Mouse (Mus musculus) megakaryocyte, adult 5-6 weeks (primary cell): ENCODE measurements around the gene Ifi205. TPM values are rescaled to one million over a fixed set of nuclear protein-coding genes. Genes with fewer than 3 reads are reported as not detected.
A peak's percentile ranks its signal among the peaks of the same experiment; 100 is the strongest.

Experiments
- ATAC-seq: 2 replicates; pipeline ENCODE4 v1.8.0; 2016; ENCODE audit warnings: mild to moderate bottlenecking, inconsistent platforms; ENCODE audit not compliant: poor library complexity, severe bottlenecking
- total RNA-seq, 2 experiments: library from RNA; stranded (forward) in 1 of 2; stranded (reverse) in 1 of 2; fragments of 153-499, 151-499 nt in 1 of 2; fragments of 221-1000, 200-1000 nt in 1 of 2; gene quantifications; 2 replicates each; pipeline versions ENCODE4 v1.2.3 to v1.2.4; 2015 to 2017

The Ifi205 gene
- total RNA-seq, 2 experiments from 2014 or later = 25.3 to 35.2 TPM

- ATAC-seq = peak; percentile 93
Measured at GRCm38 (mm10) chr1:173977622-173978021, 54.0 kb downstream of the Ifi205 start.

- ATAC-seq = no peak
Measured at GRCm38 (mm10) chr1:173973111-173973510, 58.5 kb downstream of the Ifi205 start.

Other genes with a start within 250 kb of the Ifi205 start
- gene Ifi211, start 118.8 kb downstream of the Ifi205 start, total RNA-seq (2015) = 165 and 182 TPM in 2 replicates
- 234 and 254 TPM in 2 replicates for gene Ifi211, start 118.8 kb downstream of the Ifi205 start, total RNA-seq (2017)
- gene Mndal, start 89.3 kb downstream of the Ifi205 start, total RNA-seq (2015) = 360 and 361 TPM in 2 replicates
- gene Mndal, start 89.3 kb downstream of the Ifi205 start, total RNA-seq (2017) = 254 and 258 TPM in 2 replicates
- gene Ifi203, start 89.1 kb downstream of the Ifi205 start, total RNA-seq (2015) = 263 and 285 TPM in 2 replicates
- 122 and 154 TPM in 2 replicates for gene Ifi203, start 89.1 kb downstream of the Ifi205 start, total RNA-seq (2017)
- gene Ifi202b, start 49.1 kb downstream of the Ifi205 start, total RNA-seq (2015) = not detected in 2 replicates
- gene Ifi202b, start 49.1 kb downstream of the Ifi205 start, total RNA-seq (2017) = not detected in 2 replicates
- gene Olfr433, start 8.9 kb upstream of the Ifi205 start, total RNA-seq (2015) = 0.51 and 0.73 TPM in 2 replicates
- gene Olfr433, start 8.9 kb upstream of the Ifi205 start, total RNA-seq (2017) = 0.22 and 0.49 TPM in 2 replicates
- 0.30 and 0.71 TPM in 2 replicates for gene Olfr432, start 17.4 kb upstream of the Ifi205 start, total RNA-seq (2015)
- gene Olfr432, start 17.4 kb upstream of the Ifi205 start, total RNA-seq (2017) = 0.29 TPM in 1 of 2 replicates, not detected in the other
- gene Olfr430, start 34.8 kb upstream of the Ifi205 start, total RNA-seq (2015) = not detected in 2 replicates
- gene Olfr430, start 34.8 kb upstream of the Ifi205 start, total RNA-seq (2017) = not detected in 2 replicates
- gene Olfr429, start 52.5 kb upstream of the Ifi205 start, total RNA-seq (2015) = not detected in 2 replicates
- not detected in 2 replicates for gene Olfr429, start 52.5 kb upstream of the Ifi205 start, total RNA-seq (2017)
- gene Olfr427, start 65.1 kb upstream of the Ifi205 start, total RNA-seq (2015) = not detected in 2 replicates
- not detected in 2 replicates for gene Olfr427, start 65.1 kb upstream of the Ifi205 start, total RNA-seq (2017)
- not detected in 2 replicates for gene Olfr231, start 89.4 kb upstream of the Ifi205 start, total RNA-seq (2015)
- not detected in 2 replicates for gene Olfr231, start 89.4 kb upstream of the Ifi205 start, total RNA-seq (2017)
- not detected in 2 replicates for gene Olfr424, start 99.7 kb upstream of the Ifi205 start, total RNA-seq (2015)
- gene Olfr424, start 99.7 kb upstream of the Ifi205 start, total RNA-seq (2017) = not detected in 2 replicates
- not detected in 2 replicates for gene Olfr420, start 123.8 kb upstream of the Ifi205 start, total RNA-seq (2015)
- gene Olfr420, start 123.8 kb upstream of the Ifi205 start, total RNA-seq (2017) = not detected in 2 replicates
- gene Spta1, start 141.0 kb upstream of the Ifi205 start, total RNA-seq (2015) = 1.1 and 1.3 TPM in 2 replicates
- gene Spta1, start 141.0 kb upstream of the Ifi205 start, total RNA-seq (2017) = 2.7 and 5.9 TPM in 2 replicates
- gene Olfr419, start 220.3 kb upstream of the Ifi205 start, total RNA-seq (2015) = not detected in 2 replicates
- gene Olfr419, start 220.3 kb upstream of the Ifi205 start, total RNA-seq (2017) = not detected in 2 replicates